Mouse (Mus musculus) limb, embryonic 11.5 days (tissue): Measurements from ENCODE around the gene Slc38a3. TPM values are rescaled to one million over a fixed set of nuclear protein-coding genes. Genes with fewer than 3 reads are reported as not detected.

ENCODE experiments used
- ATAC-seq: fragments of 200-750 bp; cut with Nextera tagmentation; 2 replicates; pipeline ENCODE4 v1.8.0; 2017; ENCODE audit warnings: low read depth; ENCODE audit not compliant: insufficient number of reproducible peaks, low FRiP score, low TSS enrichment
- DNase-seq: peaks from one replicate; pipeline ENCODE4 v3.0.0-alpha.2; 2015; ENCODE audit warnings: low spot score
- H3K27ac ChIP-seq: fragments of 300-500 bp; sonication (generic); replicated peaks from 2 replicates; pipeline ENCODE4 v1.5.1; 2014; ENCODE audit warnings: low read depth, mild to moderate bottlenecking, low read length
- H3K27me3 ChIP-seq: fragments of 300-500 bp; sonication (generic); 2 replicates; pipeline ENCODE4 v1.6.1; 2014; ENCODE audit warnings: mild to moderate bottlenecking, low read length, mixed read lengths; ENCODE audit not compliant: control insufficient read depth, insufficient read depth
- H3K36me3 ChIP-seq: fragments of 300-500 bp; sonication (generic); 2 replicates; pipeline ENCODE4 v1.6.1; 2014; ENCODE audit warnings: mild to moderate bottlenecking, low read length, moderate library complexity, mixed read lengths; ENCODE audit not compliant: control insufficient read depth, insufficient read depth
- H3K4me1 ChIP-seq: fragments of 300-500 bp; sonication (generic); 2 replicates; pipeline ENCODE4 v1.6.1; 2014; ENCODE audit warnings: low read length, mixed read lengths; ENCODE audit not compliant: control insufficient read depth, insufficient read depth
- H3K4me2 ChIP-seq: fragments of 300-500 bp; sonication (generic); 2 replicates; pipeline ENCODE4 v1.6.1; 2014; ENCODE audit warnings: low read depth, mild to moderate bottlenecking, moderate library complexity; ENCODE audit not compliant: severe bottlenecking
- H3K4me3 ChIP-seq: fragments of 300-500 bp; sonication (generic); 2 replicates; pipeline ENCODE4 v1.5.1; 2014; ENCODE audit warnings: low read depth, low read length
- H3K9ac ChIP-seq: fragments of 300-500 bp; sonication (generic); 2 replicates; pipeline ENCODE4 v1.6.1; 2014; ENCODE audit warnings: mild to moderate bottlenecking, low read length
- H3K9me3 ChIP-seq: fragments of 300-500 bp; sonication (generic); 2 replicates; pipeline ENCODE4 v1.6.1; 2016; ENCODE audit warnings: low read length; ENCODE audit not compliant: control insufficient read depth
- WGBS: fragments of 180-500 bp; shearing (Covaris S2); extraction: QIAGEN DNeasy Blood & Tissue Kit; methylation state at CpG from one replicate; pipeline ENCODE4 v1.1.7; 2014; 5-methylcytosine and 5-hydroxymethylcytosine counted together
- polyA plus RNA-seq: library from polyadenylated mRNA; unstranded; fragments of >200 nt; fragmentation: Nextera tagmentation; extraction: Ambion mirVana; gene quantifications from 2 replicates; pipeline ENCODE4 v1.2.1, GENCODE M21; 2014

Slc38a3 gene
- polyA plus RNA-seq, 1 experiment from 2014 or later: 3.4 TPM

- peaks cover 62% of the 10 kb centered on the region for H3K4me1 ChIP-seq
- no peaks in the 10 kb centered on the region for H3K27me3 ChIP-seq
- peak overlapping the region; percentile 89 for H3K4me3 ChIP-seq
- H3K9me3 ChIP-seq: no peaks in the 10 kb centered on the region
- H3K4me2 ChIP-seq: peak overlapping the region; percentile 100
- ATAC-seq: no peak
- WGBS: 3% methylated on average over 15 of the region's 15 CpGs
- H3K9ac ChIP-seq: peak overlapping the region; percentile 93
- peaks cover 5% of the 10 kb centered on the region; the same call in 1 of the 2 replicates for H3K36me3 ChIP-seq
- DNase-seq: peak; percentile 57
- H3K27ac ChIP-seq: peak overlapping the region; percentile 84
These were observed 35.5 kb downstream of the Slc38a3 start for GRCm38 (mm10) chr9:107633661-107634405.

GRCm38 (mm10) chr9:107633091-107633660 lies 36.2 kb downstream of the Slc38a3 start:
- peak overlapping the region; percentile 100 for H3K4me2 ChIP-seq
- H3K27ac ChIP-seq: peak overlapping the region; percentile 84
- H3K27me3 ChIP-seq: no peaks in the 10 kb centered on the region
- peaks cover 68% of the 10 kb centered on the region for H3K4me1 ChIP-seq
- peak overlapping the region; percentile 93 for H3K9ac ChIP-seq
- H3K9me3 ChIP-seq: no peaks in the 10 kb centered on the region
- ATAC-seq: 0 out of 2 replicates have a peak, but pooled peaks have one; percentile 12
- H3K4me3 ChIP-seq: peak overlapping the region; percentile 89
- 1% methylated on average over 33 of the region's 33 CpGs for WGBS
- H3K36me3 ChIP-seq: peaks cover 7% of the 10 kb centered on the region; the same call in 1 of the 2 replicates
- peak; percentile 80 for DNase-seq

- Histone ChIP-seq H3K9me3 (no peaks in the 10 kb centered on the region), H3K9ac (peak overlapping the region; percentile 93; the same call in 1 of the 2 replicates), H3K4me1 (peaks cover 73% of the 10 kb centered on the region), H3K36me3 (peaks cover 7% of the 10 kb centered on the region; the same call in 1 of the 2 replicates), H3K4me3 (peak overlapping the region; percentile 89), H3K4me2 (peak overlapping the region; percentile 100), H3K27me3 (no peaks in the 10 kb centered on the region), H3K27ac (peak overlapping the region; percentile 84)
- DNase-seq: no peak
- WGBS: 82% methylated on average over 6 of the region's 6 CpGs
- no peak for ATAC-seq
These were observed 36.9 kb downstream of the Slc38a3 start for GRCm38 (mm10) chr9:107632478-107632877.

GRCm38 (mm10) chr9:107631861-107632260 lies 37.5 kb downstream of the Slc38a3 start:
- Histone ChIP-seq H3K27me3 (no peaks in the 10 kb centered on the region), H3K27ac (peak overlapping the region; percentile 45; the same call in 1 of the 2 replicates), H3K36me3 (peaks cover 7% of the 10 kb centered on the region; the same call in 1 of the 2 replicates), H3K9me3 (no peaks in the 10 kb centered on the region; the same call in 1 of the 2 replicates), H3K4me3 (no peak overlapping the region), H3K9ac (peak overlapping the region; percentile 34; the same call in 1 of the 2 replicates), H3K4me2 (no peak overlapping the region; the same call in 1 of the 2 replicates), H3K4me1 (peaks cover 73% of the 10 kb centered on the region)
- ATAC-seq (no peak), DNase-seq (no peak)
- 89% methylated on average over 8 of the region's 8 CpGs for WGBS

- ATAC-seq (no peak), DNase-seq (no peak)
- 73% methylated on average over 9 of the region's 9 CpGs for WGBS
- Histone ChIP-seq H3K9me3 (no peaks in the 10 kb centered on the region; the same call in 1 of the 2 replicates), H3K4me1 (peaks cover 74% of the 10 kb centered on the region), H3K27ac (peak overlapping the region; percentile 87), H3K27me3 (no peaks in the 10 kb centered on the region), H3K4me2 (peak overlapping the region; percentile 43; the same call in 1 of the 2 replicates), H3K4me3 (no peak overlapping the region), H3K36me3 (peaks cover 7% of the 10 kb centered on the region; the same call in 1 of the 2 replicates), H3K9ac (peak overlapping the region; percentile 34; the same call in 1 of the 2 replicates)
These were observed 38.0 kb downstream of the Slc38a3 start for GRCm38 (mm10) chr9:107631311-107631826.

- ATAC-seq (no peak), DNase-seq (peak; percentile 70)
- Histone ChIP-seq H3K36me3 (peaks cover 7% of the 10 kb centered on the region; the same call in 1 of the 2 replicates), H3K4me3 (peak overlapping the region; percentile 8), H3K27me3 (no peaks in the 10 kb centered on the region), H3K9ac (peak overlapping the region; percentile 61), H3K4me2 (peak overlapping the region; percentile 43), H3K4me1 (peaks cover 70% of the 10 kb centered on the region), H3K27ac (peak overlapping the region; percentile 87), H3K9me3 (no peaks in the 10 kb centered on the region; the same call in 1 of the 2 replicates)
- WGBS: 6% methylated on average over 4 of the region's 4 CpGs
These were observed 38.8 kb downstream of the Slc38a3 start for GRCm38 (mm10) chr9:107630576-107630975.

- Histone ChIP-seq H3K4me3 (peak overlapping the region; percentile 8), H3K27me3 (no peaks in the 10 kb centered on the region), H3K27ac (peak overlapping the region; percentile 87), H3K9me3 (no peaks in the 10 kb centered on the region; the same call in 1 of the 2 replicates), H3K9ac (peak overlapping the region; percentile 61), H3K36me3 (peaks cover 9% of the 10 kb centered on the region; the same call in 1 of the 2 replicates), H3K4me2 (peak overlapping the region; percentile 43), H3K4me1 (peaks cover 69% of the 10 kb centered on the region)
- DNase-seq (peak; percentile 54), ATAC-seq (no peak)
- WGBS: 13% methylated on average over 14 of the region's 14 CpGs
These were observed 39.4 kb downstream of the Slc38a3 start for GRCm38 (mm10) chr9:107629901-107630425.

- H3K27me3 ChIP-seq: no peaks in the 10 kb centered on the region
- peak overlapping the region; percentile 87 for H3K27ac ChIP-seq
- no peak for ATAC-seq
- WGBS: 29% methylated on average over 4 of the region's 4 CpGs
- no peaks in the 10 kb centered on the region; the same call in 1 of the 2 replicates for H3K9me3 ChIP-seq
- DNase-seq: no peak
- H3K4me2 ChIP-seq: no peak overlapping the region; the same call in 1 of the 2 replicates
- peaks cover 11% of the 10 kb centered on the region; the same call in 1 of the 2 replicates for H3K36me3 ChIP-seq
- H3K4me1 ChIP-seq: peaks cover 69% of the 10 kb centered on the region
- H3K4me3 ChIP-seq: no peak overlapping the region
- H3K9ac ChIP-seq: no peak overlapping the region
These were observed 40.0 kb downstream of the Slc38a3 start for GRCm38 (mm10) chr9:107629411-107629730.
